In genomic region chr9:80382711-80383110, GRCm38 (mm10) we compare ENCODE assay signal across 18 mouse cellular contexts.
"Had no signal": no experiment of that assay in that cellular context is flagged by ENCODE, and none has a peak within 500 bp of the region (broad histone marks: within the 10 kb centered on the region; RNA-seq: fewer than 3 reads in every experiment).

No protein-coding gene starts in this region.

- H3K36me3 ChIP-seq: liver, embryonic 13.5 days; midbrain, embryonic 12.5 days; midbrain, embryonic 15.5 days; neural tube, embryonic 13.5 days; stomach, embryonic 15.5 days had no signal

- H3K27me3 ChIP-seq: liver, embryonic 13.5 days; midbrain, embryonic 12.5 days; midbrain, embryonic 15.5 days; neural tube, embryonic 13.5 days; stomach, embryonic 15.5 days had no signal

- ATAC-seq: lung, postnatal 0 days; midbrain, embryonic 15.5 days had no signal

- H3K4me1 ChIP-seq: liver, embryonic 13.5 days; midbrain, embryonic 12.5 days; midbrain, embryonic 15.5 days; neural tube, embryonic 13.5 days; stomach, embryonic 15.5 days had no signal

- H3K4me3 ChIP-seq: left cerebral cortex, adult 2 months; liver, embryonic 13.5 days; midbrain, embryonic 12.5 days; midbrain, embryonic 15.5 days; myocyte; neural tube, embryonic 13.5 days; stomach, embryonic 15.5 days had no signal

- H3K4me2 ChIP-seq: liver, embryonic 13.5 days; midbrain, embryonic 12.5 days; midbrain, embryonic 15.5 days; neural tube, embryonic 13.5 days; stomach, embryonic 15.5 days had no signal

- DNase-seq: kidney, adult 18-20 months; kidney, postnatal 10 days; kidney, postnatal 36 days; layer of hippocampus, postnatal 36 days; liver, embryonic 13.5 days; lung, adult 2 months; lung, postnatal 36 days; right cerebral cortex, adult 18-20 months; right cerebral cortex, postnatal 25 days; spleen, adult 18-20 months; thymus, postnatal 36 days had no signal

- H3K9me3 ChIP-seq: liver, embryonic 13.5 days; midbrain, embryonic 12.5 days; midbrain, embryonic 15.5 days; neural tube, embryonic 13.5 days; stomach, embryonic 15.5 days had no signal

- H3K9ac ChIP-seq: liver, embryonic 13.5 days; midbrain, embryonic 12.5 days; midbrain, embryonic 15.5 days; neural tube, embryonic 13.5 days; stomach, embryonic 15.5 days had no signal

- H3K27ac ChIP-seq: left cerebral cortex, adult 2 months; liver, embryonic 13.5 days; midbrain, embryonic 12.5 days; midbrain, embryonic 15.5 days; neural tube, embryonic 13.5 days; stomach, embryonic 15.5 days had no signal
